Mouse (Mus musculus) G1E (cell line): ENCODE results near the gene Lmna.

Source experiments
- CTCF ChIP-seq: IDR thresholded peaks from 2 replicates; pipeline ENCODE4 v1.5.1; 2012; ENCODE audit warnings: low read depth, low read length, inconsistent platforms, mixed read lengths
- GATA1 ChIP-seq: IDR thresholded peaks from 2 replicates; pipeline ENCODE4 v1.6.1; 2012; ENCODE audit warnings: borderline replicate concordance, low read length, inconsistent platforms, mixed read lengths
- POLR2AphosphoS5 ChIP-seq: IDR thresholded peaks from 2 replicates; pipeline ENCODE4 v1.6.1; 2012; ENCODE audit warnings: low read depth, low read length, inconsistent platforms; ENCODE audit not compliant: insufficient replicate concordance
- TAL1 ChIP-seq: conservative IDR thresholded peaks from 2 replicates; pipeline ENCODE4 v1.6.1; 2012; ENCODE audit warnings: low read depth, low read length, inconsistent platforms, mixed read lengths

- no peak for TF ChIP-seq GATA1
- TF ChIP-seq CTCF = no peak
- TF ChIP-seq POLR2AphosphoS5 = no peak
- TF ChIP-seq TAL1 = no peak
These were observed 33.4 kb downstream of the Lmna start for GRCm38 (mm10) chr3:88476403-88476802.
